Mouse (Mus musculus) forebrain, embryonic 11.5 days (tissue): ENCODE measurements at regions not wholly inside any gene's neighbourhood (a gene's known extent, or its start where the extent isn't known, plus 50 kb on each side); places are given as distances from the start of the nearest gene placed in this dataset.

Experiments
- ATAC-seq: fragments of 200-750 bp; cut with Nextera tagmentation; replicated peaks from 2 replicates; pipeline ENCODE4 v1.8.0; 2017; ENCODE audit warnings: moderate TSS enrichment; ENCODE audit not compliant: low FRiP score
- DNase-seq: peaks from one replicate; pipeline ENCODE4 v3.0.0-alpha.2; 2017; ENCODE audit warnings: low spot score
- H3K27ac ChIP-seq: fragments of 300-500 bp; sonication (generic); 2 replicates; pipeline ENCODE4 v1.5.1; 2014; ENCODE audit warnings: low read depth, low read length
- H3K27me3 ChIP-seq: fragments of 300-500 bp; sonication (generic); 2 replicates; pipeline ENCODE4 v1.6.1; 2014; ENCODE audit warnings: mild to moderate bottlenecking, low read length, mixed read lengths; ENCODE audit not compliant: control insufficient read depth, insufficient read depth
- H3K36me3 ChIP-seq: fragments of 300-500 bp; sonication (generic); 2 replicates; pipeline ENCODE4 v1.6.1; 2014; ENCODE audit warnings: mild to moderate bottlenecking, low read length, moderate library complexity, mixed read lengths; ENCODE audit not compliant: control insufficient read depth, insufficient read depth
- H3K4me1 ChIP-seq: fragments of 300-500 bp; sonication (generic); replicated peaks from 2 replicates; pipeline ENCODE4 v1.6.1; 2014; ENCODE audit warnings: low read length, mixed read lengths; ENCODE audit not compliant: control insufficient read depth, insufficient read depth
- H3K4me2 ChIP-seq: fragments of 300-500 bp; sonication (generic); 2 replicates; pipeline ENCODE4 v1.6.1; 2014; ENCODE audit warnings: low read depth, mild to moderate bottlenecking, low read length, moderate library complexity, mixed read lengths; ENCODE audit not compliant: severe bottlenecking
- H3K4me3 ChIP-seq: fragments of 300-500 bp; sonication (generic); 2 replicates; pipeline ENCODE4 v1.5.1; 2014; ENCODE audit warnings: low read depth, low read length
- H3K9ac ChIP-seq: fragments of 300-500 bp; sonication (generic); 2 replicates; pipeline ENCODE4 v1.6.1; 2014; ENCODE audit warnings: low read length
- H3K9me3 ChIP-seq: fragments of 300-500 bp; sonication (generic); 2 replicates; pipeline ENCODE4 v1.6.1; 2016; ENCODE audit warnings: low read length, mixed read lengths; ENCODE audit not compliant: control insufficient read depth
- WGBS: fragments of 180-500 bp; shearing (Covaris S2); extraction: QIAGEN DNeasy Blood & Tissue Kit; methylation state at CpG from one replicate; pipeline ENCODE4 v1.1.7; 2014; 5-methylcytosine and 5-hydroxymethylcytosine counted together

DNA sequence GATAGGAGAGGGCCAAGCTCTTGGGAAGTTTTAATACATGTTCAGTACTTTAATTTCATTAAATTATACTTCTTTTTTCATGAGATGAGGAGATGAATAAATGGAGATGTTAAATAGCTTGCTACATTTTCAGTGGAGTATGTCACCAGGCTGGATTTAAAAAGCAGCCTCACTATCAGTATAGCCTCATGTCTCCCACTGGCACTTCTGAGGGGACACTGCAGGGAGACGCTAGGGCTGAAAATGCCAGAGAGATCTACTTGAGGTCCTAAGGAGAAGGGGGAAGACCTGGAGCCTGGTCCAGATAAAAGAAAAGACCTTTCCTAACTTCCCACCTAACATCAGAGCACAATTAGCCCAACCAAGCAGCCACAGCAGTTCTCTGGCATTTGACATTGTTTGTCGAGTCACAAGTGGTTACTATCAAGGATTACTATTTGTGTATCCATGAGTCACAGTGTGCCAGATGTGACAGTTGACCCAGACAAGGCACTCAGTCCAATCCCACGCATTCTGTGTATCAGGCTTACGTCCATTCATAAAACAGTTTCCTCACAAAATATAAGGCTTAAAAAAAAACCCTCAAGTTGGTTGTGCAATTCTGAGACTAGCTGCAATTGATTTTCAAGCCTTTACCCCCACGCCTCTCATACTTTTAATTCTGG lies 703.8 kb downstream of the Inhba start:
- ATAC-seq (no peak), DNase-seq (no peak)
- H3K4me1 ChIP-seq: no peaks in the 10 kb centered on the region
- no peak overlapping the region for H3K9ac ChIP-seq
- 78% methylated on average over 5 of the region's 5 CpGs for WGBS
- no peaks in the 10 kb centered on the region for H3K36me3 ChIP-seq
- no peaks in the 10 kb centered on the region for H3K9me3 ChIP-seq
- H3K27me3 ChIP-seq: no peaks in the 10 kb centered on the region
- no peak overlapping the region for H3K4me2 ChIP-seq
- H3K27ac ChIP-seq: no peak overlapping the region
- no peak overlapping the region for H3K4me3 ChIP-seq

GRCm38 (mm10) chr13:16716340-16716739 lies 704.7 kb downstream of the Inhba start:
- no peak overlapping the region for H3K9ac ChIP-seq
- WGBS: 64% methylated on average over 6 of the region's 6 CpGs
- ATAC-seq (no peak), DNase-seq (no peak)
- H3K27ac ChIP-seq: no peak overlapping the region
- H3K9me3 ChIP-seq: no peaks in the 10 kb centered on the region
- H3K27me3 ChIP-seq: no peaks in the 10 kb centered on the region
- no peak overlapping the region for H3K4me3 ChIP-seq
- no peaks in the 10 kb centered on the region for H3K4me1 ChIP-seq
- no peaks in the 10 kb centered on the region for H3K36me3 ChIP-seq
- H3K4me2 ChIP-seq: no peak overlapping the region

- ATAC-seq: no peak
- WGBS: 70% methylated on average over 5 of the region's 5 CpGs
Observed at GRCm38 (mm10) chr13:16716796-16717749, 705.4 kb downstream of the Inhba start.

GRCm38 (mm10) chr13:16720090-16720489 lies 708.4 kb downstream of the Inhba start:
- ATAC-seq: no peak
- H3K9ac ChIP-seq: no peak overlapping the region
- 89% methylated on average over 2 of the region's 2 CpGs for WGBS
- H3K36me3 ChIP-seq: no peaks in the 10 kb centered on the region
- no peaks in the 10 kb centered on the region for H3K9me3 ChIP-seq
- no peaks in the 10 kb centered on the region for H3K4me1 ChIP-seq
- no peak overlapping the region for H3K4me2 ChIP-seq
- H3K27me3 ChIP-seq: no peaks in the 10 kb centered on the region
- H3K4me3 ChIP-seq: no peak overlapping the region
- no peak overlapping the region for H3K27ac ChIP-seq
- no peak for DNase-seq

More at GRCm38 (mm10) chr13:16716796-16717749, 705.4 kb downstream of the Inhba start:
- Histone ChIP-seq H3K9me3 (no peaks in the 10 kb centered on the region), H3K4me3 (no peak overlapping the region), H3K27ac (no peak overlapping the region), H3K9ac (no peak overlapping the region), H3K4me1 (no peaks in the 10 kb centered on the region), H3K27me3 (no peaks in the 10 kb centered on the region), H3K4me2 (no peak overlapping the region), H3K36me3 (no peaks in the 10 kb centered on the region)
- no peak for DNase-seq

- Histone ChIP-seq H3K4me2 (no peak overlapping the region), H3K9me3 (no peaks in the 10 kb centered on the region), H3K4me1 (no peaks in the 10 kb centered on the region), H3K9ac (no peak overlapping the region), H3K27ac (no peak overlapping the region), H3K36me3 (no peaks in the 10 kb centered on the region), H3K4me3 (no peak overlapping the region), H3K27me3 (no peaks in the 10 kb centered on the region)
- 86% methylated on average over 5 of the region's 5 CpGs for whole genome bisulfite sequencing
- ATAC-seq (no peak), DNase-seq (no peak)
Observed at GRCm38 (mm10) chr13:16725350-16725749, 713.7 kb downstream of the Inhba start.

DNA sequence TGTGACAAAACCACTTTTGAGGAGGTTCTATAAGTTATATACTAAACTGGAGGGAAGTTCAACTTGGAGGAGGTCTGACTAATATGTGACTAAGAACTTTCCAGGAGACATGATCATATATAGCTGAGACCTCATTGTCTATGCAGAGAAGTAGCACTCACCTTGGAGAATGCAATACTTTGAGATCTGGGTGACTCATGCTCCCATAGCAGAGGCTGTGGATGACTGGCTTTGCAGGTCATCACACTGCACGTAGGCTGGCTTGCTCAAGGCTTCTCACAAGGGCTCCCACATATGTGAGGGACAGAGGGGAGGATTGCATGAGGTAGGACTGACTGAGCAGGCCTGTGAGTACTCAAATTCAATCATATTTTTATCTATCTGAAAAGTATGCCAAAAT lies 726.7 kb downstream of the Inhba start:
- no peak overlapping the region for H3K27ac ChIP-seq
- no peaks in the 10 kb centered on the region for H3K9me3 ChIP-seq
- H3K27me3 ChIP-seq: no peaks in the 10 kb centered on the region
- no peak overlapping the region for H3K9ac ChIP-seq
- no peak overlapping the region for H3K4me3 ChIP-seq
- no peaks in the 10 kb centered on the region for H3K36me3 ChIP-seq
- no peaks in the 10 kb centered on the region for H3K4me1 ChIP-seq
- no peak overlapping the region for H3K4me2 ChIP-seq
- 83% methylated on average over 1 of the region's 1 CpGs for WGBS
- no peak for ATAC-seq
- DNase-seq: no peak

- Histone ChIP-seq H3K27me3 (no peaks in the 10 kb centered on the region), H3K4me2 (no peak overlapping the region), H3K9ac (no peak overlapping the region), H3K27ac (no peak overlapping the region), H3K9me3 (no peaks in the 10 kb centered on the region), H3K36me3 (no peaks in the 10 kb centered on the region), H3K4me3 (no peak overlapping the region), H3K4me1 (no peaks in the 10 kb centered on the region)
- 89% methylated on average over 3 of the region's 3 CpGs for WGBS
- ATAC-seq (no peak), DNase-seq (no peak)
Observed at GRCm38 (mm10) chr13:16739563-16739962, 727.9 kb downstream of the Inhba start.

- WGBS: 83% methylated on average over 1 of the region's 1 CpGs
- H3K4me3 ChIP-seq: no peak overlapping the region
Observed at GRCm38 (mm10) chr13:16744237-16744636, 732.6 kb downstream of the Inhba start.

More at GRCm38 (mm10) chr13:16744237-16744636, 732.6 kb downstream of the Inhba start:
- ATAC-seq (no peak), DNase-seq (no peak)
- Histone ChIP-seq H3K4me1 (no peaks in the 10 kb centered on the region), H3K36me3 (no peaks in the 10 kb centered on the region), H3K9me3 (no peaks in the 10 kb centered on the region), H3K4me2 (no peak overlapping the region), H3K27me3 (no peaks in the 10 kb centered on the region), H3K9ac (no peak overlapping the region), H3K27ac (no peak overlapping the region)
